Mouse (Mus musculus) olfactory bulb, adult 2 months (tissue): ENCODE measurements around the gene Ubxn1.

Experiments used
- CTCF ChIP-seq: fragments of 200-500 bp; IDR thresholded peaks from 2 replicates; pipeline ENCODE4 v1.5.1; 2012; ENCODE audit warnings: low read depth, mild to moderate bottlenecking, low read length, moderate library complexity; ENCODE audit not compliant: insufficient read depth
- POLR2A ChIP-seq: fragments of 200-500 bp; IDR thresholded peaks from 2 replicates; pipeline ENCODE4 v1.6.1; 2012; ENCODE audit warnings: mild to moderate bottlenecking, low read depth, low read length, moderate library complexity; ENCODE audit not compliant: insufficient read depth

GRCm38 (mm10) chr19:8851639-8852038 lies 19.7 kb upstream of the Ubxn1 start:
- TF ChIP-seq CTCF (no peak), POLR2A (no peak)
